Mouse (Mus musculus) left cerebral cortex, adult 6 months (tissue): ENCODE measurements around the gene Rbbp6. TPM values are rescaled to one million over a fixed set of nuclear protein-coding genes. Genes with fewer than 3 reads are reported as not detected.

Source experiments
- long read RNA-seq, 2 experiments: library from polyadenylated mRNA; unstranded; transcript quantifications; one replicate each; pipeline ENCODE4 v2.0.0; 2019 to 2020
- polyA plus RNA-seq: library from polyadenylated mRNA; unstranded; fragments of <200 nt; fragmentation: Nextera tagmentation; gene quantifications from 2 replicates; pipeline ENCODE4 v1.2.3, GENCODE M21; 2021

Rbbp6 gene
- polyA plus RNA-seq, result 9.9 and 12.6 TPM in 2 replicates
- long read RNA-seq, experiment 1, full-length matches to known transcripts, result 10 of 21 reads
- long read RNA-seq, experiment 1, partial matches to known transcripts, result 5 of 21 reads
- long read RNA-seq, experiment 1, other reads (novel, unspliced or antisense), result 6 of 21 reads
- long read RNA-seq, experiment 2, full-length matches to known transcripts, result 26 of 43 reads
- long read RNA-seq, experiment 2, partial matches to known transcripts, result 10 of 43 reads
- long read RNA-seq, experiment 2, other reads (novel, unspliced or antisense), result 7 of 43 reads

GRCm38 (mm10) chr7:122965386-122965785 lies at the start of gene Rbbp6:
Gene Rbbp6, plus strand, starts transcription at chr7:122965686.

Other genes starting within 250 kb of the Rbbp6 start
- 38.9 and 44.7 TPM in 2 replicates for gene Tnrc6a, start 158.2 kb downstream of the Rbbp6 start, polyA plus RNA-seq
- gene Slc5a11, start 249.1 kb downstream of the Rbbp6 start, polyA plus RNA-seq, result 0.05 and 0.20 TPM in 2 replicates